Mouse (Mus musculus) forebrain, embryonic 16.5 days (tissue): ENCODE results near the gene C77080. TPM values are rescaled to one million over a fixed set of nuclear protein-coding genes. Genes with fewer than 3 reads are reported as not detected.

ENCODE experiments used
- ATAC-seq: fragments of 200-750 bp; cut with Nextera tagmentation; 2 replicates; pipeline ENCODE4 v1.8.0; 2017; ENCODE audit warnings: mild to moderate bottlenecking, moderate library complexity
- H3K27ac ChIP-seq: fragments of 300-500 bp; sonication (generic); 2 replicates; pipeline ENCODE4 v1.5.1; 2014; ENCODE audit warnings: low read length, control low read depth
- H3K27me3 ChIP-seq: fragments of 300-500 bp; sonication (generic); replicated peaks from 2 replicates; pipeline ENCODE4 v1.6.1; 2014; ENCODE audit warnings: low read length; ENCODE audit not compliant: control insufficient read depth, insufficient read depth
- H3K36me3 ChIP-seq: fragments of 300-500 bp; sonication (generic); 2 replicates; pipeline ENCODE4 v1.6.1; 2014; ENCODE audit not compliant: control insufficient read depth, insufficient read depth
- H3K4me1 ChIP-seq: fragments of 300-500 bp; sonication (generic); replicated peaks from 2 replicates; pipeline ENCODE4 v1.6.1; 2014; ENCODE audit warnings: low read length; ENCODE audit not compliant: control insufficient read depth, insufficient read depth
- H3K4me2 ChIP-seq: fragments of 300-500 bp; sonication (generic); 2 replicates; pipeline ENCODE4 v1.6.1; 2014; ENCODE audit warnings: mild to moderate bottlenecking, low read length, control low read depth
- H3K4me3 ChIP-seq: fragments of 300-500 bp; sonication (generic); replicated peaks from 2 replicates; pipeline ENCODE4 v1.5.1; 2014; ENCODE audit warnings: mild to moderate bottlenecking, low read length, control low read depth
- H3K9ac ChIP-seq: fragments of 300-500 bp; sonication (generic); replicated peaks from 2 replicates; pipeline ENCODE4 v1.6.1; 2014; ENCODE audit warnings: low read depth, low read length, control low read depth
- H3K9me3 ChIP-seq: fragments of 300-500 bp; sonication (generic); 2 replicates; pipeline ENCODE4 v1.6.1; 2016; ENCODE audit warnings: low read length; ENCODE audit not compliant: control insufficient read depth
- WGBS: fragments of 180-500 bp; shearing (Covaris S2); extraction: QIAGEN DNeasy Blood & Tissue Kit; methylation state at CpG from one replicate; pipeline ENCODE4 v1.1.7; 2014; 5-methylcytosine and 5-hydroxymethylcytosine counted together
- microRNA-seq: library from miRNA; unstranded; fragments of <30 nt; microRNA quantifications from one replicate; pipeline ENCODE4, GENCODE M21; 2017
- polyA plus RNA-seq: library from polyadenylated mRNA; unstranded; fragments of >200 nt; fragmentation: Nextera tagmentation; extraction: Ambion mirVana; gene quantifications from 2 replicates; pipeline ENCODE4 v1.2.1, GENCODE M21; 2015

C77080 gene
- polyA plus RNA-seq, 1 experiment from 2014 or later = 4.7 TPM

DNA sequence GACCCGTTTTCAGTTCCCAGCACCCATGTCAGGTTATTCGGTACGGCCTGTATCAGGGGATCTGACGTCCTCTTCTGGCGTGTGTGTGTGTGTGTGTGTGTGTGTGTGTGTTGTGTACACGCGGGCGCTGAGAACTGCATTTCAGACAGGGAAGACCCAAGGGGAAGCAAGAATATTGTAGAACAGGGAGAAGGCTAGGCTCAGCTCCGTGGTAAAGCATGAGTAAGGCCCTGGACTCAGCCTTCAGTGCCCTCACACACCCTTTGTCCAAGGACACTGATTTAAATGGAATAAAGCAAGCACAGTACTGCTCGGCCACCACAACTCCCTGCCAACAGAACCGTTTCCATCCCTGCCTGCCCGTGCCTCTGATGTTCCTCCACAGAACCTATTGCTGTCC, 70.7 kb downstream of the C77080 start:
- H3K4me1 ChIP-seq = peaks cover 24% of the 10 kb centered on the region
- H3K4me2 ChIP-seq = peak overlapping the region; percentile 71
- no peaks in the 10 kb centered on the region for H3K9me3 ChIP-seq
- no peaks in the 10 kb centered on the region for H3K36me3 ChIP-seq
- 3% methylated on average over 12 of the region's 12 CpGs for WGBS
- no peaks in the 10 kb centered on the region for H3K27me3 ChIP-seq
- no peak for ATAC-seq
- H3K4me3 ChIP-seq = peak overlapping the region; percentile 68
- peak overlapping the region; percentile 91 for H3K27ac ChIP-seq
- peak overlapping the region; percentile 67 for H3K9ac ChIP-seq

DNA sequence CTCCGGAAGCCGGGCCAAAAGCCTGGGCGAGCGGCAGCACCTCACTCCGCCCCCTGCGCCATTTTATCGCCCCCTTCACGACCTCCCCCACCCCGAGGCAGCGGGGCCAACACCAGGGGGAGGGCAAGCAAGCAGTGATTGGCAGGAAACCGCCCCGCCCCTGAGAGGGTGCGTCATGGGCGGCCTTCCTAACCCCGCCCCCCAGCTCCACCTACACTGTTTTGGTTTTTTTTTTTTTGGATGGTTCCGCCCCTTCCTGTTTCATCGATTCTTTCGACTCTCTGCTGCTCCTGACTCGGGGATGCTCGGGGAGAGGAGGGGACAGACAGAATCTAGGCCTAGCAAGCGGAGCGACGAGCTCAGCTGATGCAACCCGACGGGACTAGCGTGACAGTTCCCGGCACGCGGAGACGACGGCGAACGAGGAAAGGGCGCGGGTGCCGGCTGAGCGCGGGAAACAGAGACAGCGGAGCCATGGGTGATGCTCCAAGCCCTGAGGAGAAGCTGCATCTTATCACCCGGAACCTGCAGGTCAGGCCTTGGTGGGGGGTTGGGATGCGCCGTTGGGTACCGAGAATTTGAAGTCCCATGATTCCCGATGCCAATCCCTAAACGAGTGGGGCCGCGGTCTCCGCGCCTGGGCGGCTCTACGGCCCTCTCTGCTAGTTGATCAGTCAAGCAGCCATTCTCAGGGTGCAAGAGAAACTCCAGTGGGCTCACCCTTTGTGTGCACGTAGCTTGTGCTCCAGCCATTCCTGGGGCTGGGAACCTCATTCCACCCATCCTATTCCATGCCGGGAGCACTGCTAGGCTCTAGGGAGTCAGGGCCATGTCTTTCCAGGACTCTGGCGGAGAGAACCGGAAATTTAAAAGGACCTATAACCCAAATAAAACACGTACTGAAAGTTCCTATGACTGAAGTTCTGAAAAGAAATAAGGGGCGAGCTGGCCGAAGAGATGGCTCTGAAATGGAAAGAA, 71.4 kb downstream of the C77080 start, which contains the start of the genes S100pbp and Yars:
Gene S100pbp, minus strand, starts transcription at position 186 of the 978 bp plus-strand sequence.
Gene Yars, plus strand, starts transcription at position 219 of the 978 bp plus-strand sequence.
- peak; percentile 87 for ATAC-seq
- no peaks in the 10 kb centered on the region for H3K27me3 ChIP-seq
- H3K9me3 ChIP-seq = no peaks in the 10 kb centered on the region
- H3K4me1 ChIP-seq = peaks cover 24% of the 10 kb centered on the region
- under 1% methylated on average over 56 of the region's 58 CpGs for WGBS
- peak within 1 kb of the TSS; percentile 71 for H3K4me2 ChIP-seq
- peak within 1 kb of the TSS; percentile 72 for H3K9ac ChIP-seq
- H3K4me3 ChIP-seq = peak within 1 kb of the TSS; percentile 68
- peak within 1 kb of the TSS; percentile 91 for H3K27ac ChIP-seq
- H3K36me3 ChIP-seq = no peaks in the 10 kb centered on the region

DNA sequence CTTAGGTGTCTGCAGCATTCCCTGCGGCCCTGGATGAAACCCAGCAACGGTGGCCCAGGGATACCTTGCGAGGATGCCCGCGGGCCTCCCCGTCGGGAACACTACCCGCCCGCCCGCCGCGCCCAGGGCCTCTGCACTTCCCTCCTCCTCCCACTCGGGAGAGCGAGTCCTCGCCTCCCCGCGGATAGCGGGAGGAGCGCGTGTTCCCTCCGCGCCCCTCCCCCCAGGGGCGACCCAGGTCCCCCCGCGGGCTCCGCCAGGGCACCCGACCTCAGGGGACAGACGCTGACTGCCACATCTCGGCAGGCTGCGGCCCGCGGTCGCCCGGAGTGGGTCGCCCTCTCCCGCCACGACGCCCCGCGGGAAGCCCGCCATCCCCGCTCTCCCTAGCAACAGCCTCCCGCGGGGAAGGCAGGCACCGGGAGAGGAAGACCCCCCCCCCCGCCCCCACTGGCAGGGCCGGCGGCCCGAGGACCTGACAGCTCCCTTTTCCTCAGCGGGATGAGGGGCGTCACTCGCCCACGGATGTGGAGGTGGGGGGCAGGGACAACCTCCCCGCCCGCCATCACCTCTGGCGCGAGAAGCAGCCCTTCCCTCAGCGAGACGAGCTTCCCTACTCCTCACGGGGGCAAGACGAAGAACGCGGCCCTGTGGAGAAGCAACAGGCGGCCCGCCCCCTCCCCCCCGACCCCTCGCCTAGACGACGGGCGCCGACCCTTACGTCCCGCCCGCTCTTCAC, 72.2 kb downstream of the C77080 start:
- Histone ChIP-seq H3K36me3 (no peaks in the 10 kb centered on the region), H3K4me3 (peak overlapping the region; percentile 68), H3K9ac (peak overlapping the region; percentile 72), H3K4me1 (peaks cover 24% of the 10 kb centered on the region), H3K27me3 (no peaks in the 10 kb centered on the region), H3K9me3 (no peaks in the 10 kb centered on the region), H3K27ac (peak overlapping the region; percentile 88), H3K4me2 (peak overlapping the region; percentile 68)
- ATAC-seq = peak; percentile 71
- under 1% methylated on average over 52 of the region's 74 CpGs for WGBS

DNA sequence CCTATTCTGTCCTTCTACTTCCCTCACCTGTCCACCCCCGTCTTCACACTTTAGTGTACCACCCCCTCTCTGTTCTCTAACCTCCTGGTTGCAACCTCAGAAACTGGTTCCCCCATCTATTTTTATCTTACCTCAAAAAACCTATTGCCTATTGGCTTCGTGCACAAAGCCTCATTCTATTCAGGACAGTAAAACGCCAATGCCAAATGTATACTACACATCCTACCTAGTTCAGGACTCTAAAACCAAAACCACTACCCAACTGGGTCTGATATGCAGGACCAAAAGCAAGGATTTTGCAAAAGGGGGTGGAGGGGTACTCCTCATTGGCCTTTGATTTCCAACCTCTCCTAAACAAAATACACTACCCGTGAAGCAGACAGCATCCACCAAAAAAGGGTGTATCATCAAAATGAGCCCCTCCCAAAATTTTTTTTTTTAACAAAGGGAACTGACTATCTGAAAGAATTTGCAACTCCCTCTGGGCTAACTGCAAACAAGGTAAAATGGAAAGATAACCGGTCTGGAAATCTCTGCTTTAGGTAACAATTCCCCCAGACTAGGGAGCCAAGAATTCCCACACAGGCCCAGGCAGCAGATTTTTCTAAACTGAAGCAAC, 73.1 kb downstream of the C77080 start:
- Histone ChIP-seq H3K9ac (peak overlapping the region; percentile 72), H3K27me3 (no peaks in the 10 kb centered on the region), H3K4me2 (peak overlapping the region; percentile 68), H3K36me3 (no peaks in the 10 kb centered on the region), H3K4me1 (peaks cover 24% of the 10 kb centered on the region), H3K9me3 (no peaks in the 10 kb centered on the region), H3K27ac (peak overlapping the region; percentile 88; the same call in 1 of the 2 replicates), H3K4me3 (peak overlapping the region; percentile 68)
- no peak for ATAC-seq
- 36% methylated on average over 5 of the region's 5 CpGs for WGBS

DNA sequence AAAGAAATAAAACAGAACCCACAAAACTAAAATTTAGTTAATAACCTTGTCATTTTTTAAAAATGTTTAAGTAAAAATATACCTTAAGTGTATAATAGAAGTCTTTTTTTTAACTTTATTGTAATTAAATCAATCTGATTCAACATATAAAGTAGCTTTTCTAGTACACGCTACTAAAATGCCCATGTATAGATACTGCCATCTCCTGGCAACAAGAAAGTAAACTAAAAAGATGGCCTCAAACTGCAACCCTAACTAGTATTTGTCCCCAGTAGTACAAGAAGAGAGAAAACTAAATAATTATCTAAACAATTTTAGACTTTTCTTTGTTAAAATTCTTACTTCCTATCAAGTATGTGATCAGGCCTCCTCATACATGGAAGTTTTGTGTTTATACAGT, 81.6 kb downstream of the C77080 start:
- Histone ChIP-seq H3K4me1 (no peaks in the 10 kb centered on the region), H3K9ac (no peak overlapping the region), H3K4me3 (no peak overlapping the region), H3K27me3 (no peaks in the 10 kb centered on the region), H3K9me3 (no peaks in the 10 kb centered on the region), H3K4me2 (no peak overlapping the region), H3K36me3 (0 out of 2 replicates have a peak, but pooled peaks cover 6% of the 10 kb centered on the region), H3K27ac (no peak overlapping the region)
- ATAC-seq = no peak
- 40% methylated on average over 1 of the region's 1 CpGs for WGBS

DNA sequence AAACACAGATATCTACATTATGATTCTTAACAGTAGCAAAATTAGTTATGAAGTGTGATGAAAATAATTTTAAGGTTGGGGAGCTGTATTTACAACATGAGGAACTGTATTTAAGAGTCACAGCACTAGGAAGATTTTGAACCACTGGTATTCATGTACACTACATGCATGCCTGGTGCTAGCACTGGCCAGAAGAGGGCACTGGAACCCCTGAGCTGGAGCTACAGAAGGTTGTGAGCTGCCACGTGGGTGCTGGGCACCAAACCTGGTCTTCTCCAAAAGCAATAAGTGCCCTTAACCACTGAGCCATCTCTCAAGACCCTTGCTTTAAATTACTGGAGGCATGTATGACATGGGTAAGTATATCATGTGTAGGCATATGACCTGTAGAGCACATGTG, 88.7 kb downstream of the C77080 start:
- WGBS = 82% methylated on average over 1 of the region's 1 CpGs
- peaks cover 8% of the 10 kb centered on the region; the same call in 1 of the 2 replicates for H3K36me3 ChIP-seq
- H3K9ac ChIP-seq = no peak overlapping the region
- H3K27me3 ChIP-seq = no peaks in the 10 kb centered on the region
- no peaks in the 10 kb centered on the region for H3K9me3 ChIP-seq
- H3K27ac ChIP-seq = no peak overlapping the region
- H3K4me3 ChIP-seq = no peak overlapping the region
- H3K4me2 ChIP-seq = no peak overlapping the region
- no peak for ATAC-seq
- no peaks in the 10 kb centered on the region for H3K4me1 ChIP-seq

Small RNA genes lying within 50 kb of the gene (microRNA-seq; reads per million reads assigned to microRNA genes)
- not detected for gene Gm22994

Other genes starting within 250 kb of the C77080 start
- gene Rnf19b, start 203.1 kb downstream of the C77080 start, polyA plus RNA-seq = 21.0 and 26.5 TPM in 2 replicates
- not detected in 2 replicates for gene Tmem54, start 155.9 kb downstream of the C77080 start, polyA plus RNA-seq
- 57.9 and 63.4 TPM in 2 replicates for gene Hpca, start 139.4 kb downstream of the C77080 start, polyA plus RNA-seq
- 2.5 and 2.8 TPM in 2 replicates for gene Fndc5, start 124.4 kb downstream of the C77080 start, polyA plus RNA-seq
- 16.9 and 17.2 TPM in 2 replicates for gene S100pbp, start 71.7 kb downstream of the C77080 start, polyA plus RNA-seq
- gene Yars, start 71.6 kb downstream of the C77080 start, polyA plus RNA-seq = 116 and 122 TPM in 2 replicates
- gene Sync, start 26.2 kb upstream of the C77080 start, polyA plus RNA-seq = 0.31 and 0.38 TPM in 2 replicates
- gene Rbbp4, start 74.0 kb upstream of the C77080 start, polyA plus RNA-seq = 388 and 437 TPM in 2 replicates
- gene Zbtb8os, start 74.3 kb upstream of the C77080 start, polyA plus RNA-seq = 25.8 and 26.0 TPM in 2 replicates
- gene Zbtb8a, start 116.7 kb upstream of the C77080 start, polyA plus RNA-seq = 17.8 and 18.6 TPM in 2 replicates
- gene Zbtb8b, start 179.4 kb upstream of the C77080 start, polyA plus RNA-seq = 7.4 and 9.9 TPM in 2 replicates
- 43.7 and 46.8 TPM in 2 replicates for gene Bsdc1, start 200.2 kb upstream of the C77080 start, polyA plus RNA-seq
- 0.51 and 0.76 TPM in 2 replicates for gene Tssk3, start 229.6 kb upstream of the C77080 start, polyA plus RNA-seq
- gene Fam229a, start 229.8 kb upstream of the C77080 start, polyA plus RNA-seq = 0.39 TPM in 1 of 2 replicates, not detected in the other